Mouse (Mus musculus) hematopoietic stem cell, adult 5-6 weeks (primary cell): ENCODE measurements at regions not wholly inside any gene's neighbourhood (a gene's known extent, or its start where the extent isn't known, plus 50 kb on each side); places are given as distances from the start of the nearest gene placed in this dataset.
A peak's percentile ranks its signal among the peaks of the same experiment; 100 is the strongest.

Experiments
- ATAC-seq, 2 experiments: fragments of 125-278 bp in 1 of 2; replicated peaks in 1 of 2; 2 replicates each; pipeline ENCODE4 v1.8.0; 2016 to 2017; ENCODE audit warnings: inconsistent platforms in 2 of 2, mild to moderate bottlenecking in 2 of 2, moderate number of reproducible peaks in 2 of 2, low read depth in 1 of 2, moderate TSS enrichment in 1 of 2; ENCODE audit not compliant: low FRiP score in 2 of 2, poor library complexity in 2 of 2, severe bottlenecking in 2 of 2, insufficient read depth in 1 of 2, low TSS enrichment in 1 of 2

DNA sequence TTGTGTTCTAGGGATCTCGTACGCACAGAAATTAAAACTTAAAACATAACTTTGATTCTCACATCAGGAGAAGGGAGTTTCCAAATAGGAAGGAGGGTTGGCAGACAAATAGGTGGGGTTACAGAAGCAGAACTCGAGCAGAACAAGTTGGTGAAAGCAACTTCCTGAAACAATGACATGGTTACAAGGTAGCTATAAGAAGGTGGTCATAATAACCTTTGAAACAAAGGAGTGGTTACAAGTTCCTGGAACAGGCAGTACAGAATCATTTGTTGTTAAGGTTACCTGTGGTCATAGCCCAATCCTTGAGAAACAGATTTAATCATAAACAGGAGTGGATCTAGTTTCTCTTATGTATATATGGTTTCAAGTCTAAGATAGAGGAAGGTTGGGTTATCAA lies 81.0 kb upstream of the Syt6 start:
- peak; percentile 58 to 74 for ATAC-seq

GRCm38 (mm10) chr3:103496083-103496482 lies 78.9 kb upstream of the Syt6 start:
- no peak for ATAC-seq

GRCm38 (mm10) chr3:103496683-103497082 lies 78.3 kb upstream of the Syt6 start:
- ATAC-seq: no peak

GRCm38 (mm10) chr3:103497696-103498095 lies 77.3 kb upstream of the Syt6 start:
- no peak for ATAC-seq

GRCm38 (mm10) chr3:103498458-103498857 lies 76.6 kb upstream of the Syt6 start:
- no peak for ATAC-seq

DNA sequence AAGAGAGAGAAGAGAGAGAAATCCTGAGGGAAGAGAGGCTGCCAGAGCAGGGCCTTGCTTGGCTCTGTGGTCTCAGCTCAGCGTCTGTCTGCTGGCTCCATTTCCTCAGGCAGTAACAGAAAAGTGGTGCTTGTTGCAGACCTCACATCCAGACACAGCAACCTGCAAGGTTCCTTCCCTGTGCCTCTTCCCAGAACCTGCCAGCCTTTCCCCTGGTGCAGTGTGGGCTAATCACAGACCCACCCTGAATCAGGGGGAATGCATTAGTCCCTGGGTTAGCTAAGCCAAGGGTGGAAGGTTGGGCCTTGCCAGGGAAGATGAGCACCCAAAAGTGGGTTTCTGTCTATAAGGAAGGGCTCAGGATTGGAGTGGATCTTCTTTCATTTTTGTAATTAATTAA lies 75.2 kb upstream of the Syt6 start:
- ATAC-seq: no peak

DNA sequence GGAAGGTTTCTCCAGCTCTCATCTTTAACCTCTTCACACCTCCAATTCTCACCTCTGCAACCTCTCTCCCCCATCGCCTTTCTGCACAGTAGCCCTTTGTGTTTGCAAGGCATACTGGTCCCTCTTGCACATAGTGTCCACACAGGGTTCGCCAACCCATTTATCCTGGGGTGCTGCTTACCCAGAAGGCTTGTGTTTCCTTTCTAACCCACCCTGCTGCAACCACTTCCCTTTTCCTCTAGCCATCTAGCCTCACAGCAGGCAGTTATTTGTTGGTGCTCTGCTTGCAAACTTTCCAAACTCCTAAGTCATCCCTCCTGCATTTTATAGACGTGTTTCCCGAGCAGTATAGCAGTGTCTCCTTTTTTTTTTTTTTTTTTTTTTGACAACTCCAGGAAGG lies 74.7 kb upstream of the Syt6 start:
- ATAC-seq: peak; percentile 84 to 89

DNA sequence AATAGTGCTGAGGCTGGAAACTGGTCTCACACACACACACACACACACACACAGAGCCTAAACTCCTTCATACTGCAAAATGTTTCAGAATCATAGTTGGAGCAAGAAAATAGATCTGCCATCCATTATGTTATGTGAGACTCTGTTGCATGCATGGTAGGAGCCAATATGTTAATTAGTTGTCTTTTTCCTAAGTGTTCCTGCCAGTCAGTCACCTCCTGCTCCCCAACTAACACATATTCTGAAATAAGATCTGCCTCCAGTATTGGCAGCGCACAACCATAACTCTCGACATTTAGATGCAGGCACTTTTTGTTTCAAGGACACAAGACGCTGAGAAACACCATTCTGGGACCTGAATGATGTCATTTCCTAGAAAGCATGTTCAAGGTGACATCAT lies 70.9 kb upstream of the Syt6 start:
- no peak for ATAC-seq

DNA sequence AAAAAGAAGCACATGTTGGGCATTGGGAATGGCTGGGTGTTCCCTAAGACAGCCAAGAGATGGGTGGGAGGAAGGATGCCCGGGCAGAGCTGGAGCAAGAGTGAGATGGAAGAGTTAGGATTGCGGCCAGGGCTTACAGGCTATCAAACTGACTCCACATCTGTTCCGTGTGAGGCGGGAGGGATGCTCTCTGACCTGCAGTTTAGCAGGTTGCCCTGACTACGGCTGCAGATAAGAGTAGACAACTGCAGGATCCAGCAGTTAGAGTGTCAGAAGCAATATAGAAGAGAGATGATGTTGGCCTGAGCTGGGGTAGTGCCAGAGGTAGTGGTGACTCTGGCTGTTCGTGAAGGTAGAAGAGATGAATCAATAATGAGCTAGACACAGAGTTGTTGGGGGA lies 61.6 kb upstream of the Syt6 start:
- ATAC-seq: no peak

GRCm38 (mm10) chr3:103514061-103514460 lies 61.0 kb upstream of the Syt6 start:
- no peak for ATAC-seq

GRCm38 (mm10) chr3:103515946-103516345 lies 59.1 kb upstream of the Syt6 start:
- no peak for ATAC-seq

DNA sequence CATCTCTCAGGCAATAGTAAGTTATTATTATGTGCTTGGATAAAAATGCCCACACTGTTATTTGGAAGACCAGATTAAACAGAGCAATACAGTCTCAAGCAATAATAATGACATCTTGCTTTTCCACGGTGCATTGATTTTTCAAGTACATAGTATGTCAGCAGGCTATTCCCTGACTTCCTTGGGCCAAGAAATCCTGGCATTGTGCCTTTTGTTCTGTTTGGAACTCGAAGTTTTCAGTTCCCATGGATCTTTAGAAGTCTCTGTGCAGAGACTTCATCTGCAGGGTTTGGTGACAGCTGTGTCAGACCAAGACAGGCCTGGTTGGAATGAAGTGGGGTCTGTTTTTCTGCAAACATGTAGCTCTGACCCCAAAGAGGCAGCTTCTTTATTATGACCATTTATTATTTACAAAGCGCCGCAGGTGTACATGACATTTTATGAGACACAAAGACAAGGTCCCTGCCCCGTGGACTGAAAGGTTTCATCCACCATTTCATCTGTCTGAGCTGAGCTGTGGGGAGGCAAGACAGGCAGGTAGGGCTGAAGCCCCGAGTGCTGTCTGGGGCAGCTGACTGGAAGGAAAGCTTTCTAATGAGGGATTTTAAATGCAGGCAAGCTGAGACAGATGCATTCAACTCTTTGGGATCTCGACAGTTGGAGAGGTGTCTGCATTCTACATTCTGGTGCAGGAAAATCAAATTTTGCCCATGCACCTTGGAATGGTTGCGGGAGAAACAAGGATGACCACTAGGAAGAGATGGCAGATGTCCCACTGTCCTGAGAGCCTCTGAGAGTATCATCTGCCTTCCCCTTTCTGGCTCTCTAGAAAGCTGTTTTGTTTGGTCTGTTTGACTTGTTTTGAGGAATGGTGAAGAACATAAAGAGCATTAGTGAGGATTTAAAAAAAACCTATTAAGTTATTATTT lies 57.4 kb upstream of the Syt6 start:
- no peak for ATAC-seq

DNA sequence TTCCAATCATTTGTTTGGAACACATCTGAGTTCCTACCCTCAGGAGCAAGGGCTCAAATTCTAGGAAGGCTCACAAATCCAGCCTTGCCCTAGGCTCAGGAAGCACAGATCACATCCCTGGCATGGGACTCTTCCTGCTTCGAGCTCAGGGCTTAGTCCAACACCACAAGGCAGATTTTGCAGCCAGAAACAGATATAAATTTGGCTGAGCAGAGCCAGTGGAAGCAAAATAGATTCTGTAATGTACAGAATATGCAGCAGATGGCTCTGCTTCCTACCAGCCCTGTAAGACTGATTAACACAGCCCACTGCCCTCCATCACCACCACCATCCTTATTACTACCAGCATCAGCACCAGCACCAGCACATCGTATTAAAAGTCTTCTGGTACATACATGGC lies 56.4 kb upstream of the Syt6 start:
- ATAC-seq: no peak
